Mouse (Mus musculus) frontal cortex, postnatal 10 days (tissue): ENCODE results near the gene Mrpl24.
"Not testable (repeated sequence)": the region's sequence is repeated elsewhere in the genome, so short reads cannot be mapped to it uniquely, and the experiment has no call there.

Experiments used
- DNase-seq, 2 experiments: peaks; one replicate each; pipeline ENCODE4 v3.0.0; 2022; ENCODE audit warnings: low spot score in 2 of 2, mixed read lengths in 1 of 2

The Mrpl24 gene

DNA sequence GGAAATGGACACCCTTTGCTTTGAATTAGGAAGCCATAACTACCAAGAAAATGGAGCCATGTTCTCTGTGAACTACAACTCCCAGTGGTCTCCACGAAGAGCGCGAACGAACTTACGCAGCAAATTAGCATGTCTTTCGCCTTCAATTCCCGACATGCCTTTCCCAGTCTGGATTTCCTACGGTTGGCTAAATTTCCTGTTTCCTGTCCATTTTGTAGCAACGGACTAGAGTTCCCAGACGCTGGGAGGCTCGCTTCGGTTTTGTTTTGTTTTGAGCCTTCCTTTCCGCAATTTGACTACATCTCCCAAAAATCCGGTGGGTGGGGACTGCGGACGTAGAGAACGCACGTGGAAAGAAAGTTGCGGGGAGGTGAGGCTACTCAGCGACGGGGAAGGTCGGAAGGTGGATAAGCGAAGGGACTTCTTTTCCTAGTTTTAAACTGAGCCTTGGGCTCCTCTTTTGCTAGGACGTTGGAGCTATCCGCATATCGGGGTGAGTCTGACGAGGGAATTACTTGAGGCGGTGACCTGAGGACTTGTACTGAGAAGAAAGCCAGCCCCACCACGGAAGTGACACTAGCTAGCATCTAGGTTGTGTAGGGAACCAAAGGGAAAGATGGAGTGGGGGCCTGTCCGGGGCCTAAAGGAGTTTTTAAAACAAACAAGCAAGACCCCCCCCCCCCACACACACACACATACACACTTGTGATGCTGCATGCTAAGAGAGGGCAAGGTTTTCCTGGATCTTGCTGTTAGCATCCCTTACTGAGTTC lies at the start of gene Mrpl24:
TSS of gene Mrpl24 (plus strand) at position 171 of the 773 bp plus-strand sequence.
- DNase-seq, result peak; percentile 78 to 83

DNA sequence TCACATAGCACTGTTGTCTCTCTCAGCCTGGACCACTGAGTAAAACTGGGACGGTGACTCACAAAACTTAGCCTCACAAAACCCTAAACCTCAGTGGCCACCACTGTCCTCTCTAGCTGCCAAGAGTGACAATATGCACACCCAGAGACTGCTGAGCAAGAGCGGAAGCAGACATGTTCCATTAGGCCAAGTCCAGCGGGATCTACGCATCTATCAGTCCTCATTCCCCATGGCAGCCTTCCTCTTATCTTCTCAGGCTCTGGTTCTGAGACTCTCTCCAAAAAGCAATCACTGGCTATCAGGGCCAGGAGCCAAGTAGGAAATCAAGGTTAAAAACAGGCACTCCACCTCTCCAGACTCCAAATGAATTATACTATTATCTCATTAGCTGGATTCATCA lies 41.6 kb upstream of the Mrpl24 start:
- DNase-seq, result no peak

DNA sequence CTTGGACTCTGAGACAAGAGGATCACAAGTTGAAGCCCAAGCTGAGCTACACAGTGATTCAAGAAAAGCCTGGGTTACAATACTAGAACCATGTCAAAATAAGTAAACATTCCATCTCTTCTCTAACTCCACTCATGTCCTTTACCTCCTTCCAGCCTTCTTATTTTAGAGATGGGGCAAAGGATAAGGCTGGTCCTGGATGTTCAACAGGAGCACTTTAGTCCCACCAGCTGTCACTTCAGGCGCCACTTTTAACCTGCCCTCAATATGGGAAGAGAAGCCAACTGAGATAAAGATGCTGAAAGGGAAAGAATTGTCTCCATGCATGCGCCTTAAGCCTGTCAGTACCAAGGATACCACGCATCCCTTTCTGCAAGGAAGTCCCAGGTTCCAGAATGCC lies 35.0 kb upstream of the Mrpl24 start:
- DNase-seq, result no peak

DNA sequence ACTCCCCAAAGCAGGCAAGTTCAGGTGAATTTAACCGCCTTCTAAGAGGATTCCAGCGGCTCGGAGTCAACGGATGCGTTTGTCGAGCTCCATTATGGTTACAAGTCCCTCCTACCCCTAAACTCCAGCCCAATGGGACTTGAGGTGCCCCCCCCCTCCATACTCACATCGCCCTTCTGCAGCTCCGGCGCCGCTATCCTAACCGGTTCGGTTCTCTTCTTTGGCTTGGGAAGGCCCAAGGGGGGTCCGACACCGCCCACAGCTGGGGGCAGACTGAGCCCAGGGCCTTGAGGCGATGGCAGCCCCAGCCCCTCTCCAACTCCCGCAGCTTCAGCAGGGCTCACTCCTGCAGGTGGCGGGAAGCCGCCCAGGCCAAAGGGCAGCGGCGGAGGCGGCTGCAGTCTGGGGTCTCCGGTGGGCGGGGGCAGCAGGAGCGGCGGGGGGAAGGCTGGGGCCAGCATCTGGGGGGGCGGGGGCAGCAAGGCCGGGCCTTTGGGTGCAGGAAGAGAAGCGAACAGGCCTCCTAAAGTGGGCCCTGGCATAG lies 34.5 kb upstream of the Mrpl24 start:
- peak; percentile 56 to 57 for DNase-seq

DNA sequence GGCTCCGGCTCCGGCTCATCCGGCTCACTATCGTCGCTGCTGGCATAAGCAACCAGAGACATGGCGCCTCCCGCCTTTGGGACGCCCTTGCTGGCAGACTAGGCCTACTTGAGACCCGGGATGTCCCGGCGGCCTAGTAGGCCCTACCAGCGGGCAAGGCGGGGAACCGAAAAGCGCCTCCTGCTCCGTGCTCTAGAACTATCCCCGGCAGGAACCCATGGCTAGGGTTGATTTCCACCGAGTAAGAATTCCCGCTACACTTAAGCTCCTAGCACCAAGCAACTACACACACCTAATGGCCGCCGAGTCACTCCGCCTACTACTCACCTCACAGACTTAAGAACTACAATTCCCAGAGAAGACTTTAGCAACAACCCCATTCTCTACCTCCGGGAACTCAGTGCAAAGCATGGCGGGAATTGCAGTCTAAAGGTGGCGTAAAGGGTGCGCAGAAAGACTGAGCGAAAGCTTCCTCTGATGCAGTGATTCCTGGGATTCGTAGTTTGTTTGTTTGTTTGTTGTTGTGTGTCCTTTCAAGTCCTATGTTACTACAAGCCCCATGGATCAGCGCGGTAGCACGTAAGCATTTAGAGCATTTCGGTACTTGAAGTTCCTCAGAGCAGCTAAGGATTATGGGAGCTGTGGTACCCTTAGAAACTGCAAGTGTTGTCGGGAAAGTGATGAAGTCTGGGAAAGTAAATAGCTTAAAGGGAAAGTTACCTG lies 33.9 kb upstream of the Mrpl24 start, which contains the start of gene Prcc:
TSS of gene Prcc (minus strand) at position 328 of the 723 bp plus-strand sequence.
- DNase-seq, result peak; percentile 90 to 96

DNA sequence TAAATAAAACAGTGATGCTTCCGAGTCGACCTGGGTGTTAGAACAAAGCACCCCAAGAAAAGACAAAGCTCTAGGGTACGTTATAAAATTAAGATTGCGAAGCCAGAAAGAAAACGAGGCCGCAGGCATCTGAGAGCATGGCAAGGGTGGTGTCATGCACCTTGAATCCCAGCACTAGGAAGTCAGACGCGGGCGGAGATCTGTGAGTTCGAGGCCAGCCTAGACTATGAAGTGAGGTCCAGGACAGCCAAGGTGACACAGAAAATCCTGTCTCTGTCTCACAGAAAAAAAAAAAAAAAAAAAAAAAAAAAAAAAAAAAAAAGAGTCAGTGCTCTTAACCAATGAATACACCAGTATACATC lies 33.3 kb upstream of the Mrpl24 start:
- DNase-seq, result peak in 1 of 2 experiments; percentile 57

DNA sequence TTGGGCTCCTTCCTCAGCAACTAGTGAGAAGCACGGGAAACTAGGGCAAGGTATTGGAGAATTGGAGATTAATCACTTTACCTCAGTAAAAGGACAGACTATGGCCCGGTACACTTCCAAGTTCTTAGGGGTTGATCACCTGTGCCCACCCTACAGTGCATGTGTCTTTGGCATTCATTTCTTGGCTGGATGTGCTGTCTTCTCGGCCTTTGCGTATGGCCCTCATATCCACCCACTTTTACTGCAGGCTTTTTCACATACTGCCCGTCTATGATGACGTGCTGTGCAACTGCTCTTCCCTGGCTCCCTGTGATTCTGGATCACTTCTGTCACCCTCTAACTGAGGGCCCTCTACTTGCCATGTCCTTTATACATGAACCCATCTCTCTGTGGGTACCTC lies 32.9 kb upstream of the Mrpl24 start:
- no peak for DNase-seq

DNA sequence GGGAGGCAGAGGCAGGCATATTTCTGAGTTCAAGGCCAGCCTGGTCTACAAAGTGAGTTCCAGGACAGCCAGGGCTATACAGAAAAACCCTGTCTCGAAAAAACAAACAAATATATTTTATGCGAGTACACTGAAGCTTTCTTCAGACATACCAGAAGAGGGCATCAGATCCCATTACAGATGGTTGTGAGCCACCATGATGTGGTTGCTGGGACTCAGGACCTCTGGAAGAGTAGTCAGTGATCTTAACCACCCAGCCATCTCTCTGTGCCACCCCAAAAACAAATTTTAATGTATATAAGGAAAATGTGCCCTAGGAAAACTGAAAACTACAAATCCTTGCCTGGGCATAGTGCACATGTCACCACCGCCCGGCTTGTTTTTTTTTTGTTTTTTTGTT lies 31.9 kb upstream of the Mrpl24 start:
- DNase-seq, result not testable (repeated sequence)

DNA sequence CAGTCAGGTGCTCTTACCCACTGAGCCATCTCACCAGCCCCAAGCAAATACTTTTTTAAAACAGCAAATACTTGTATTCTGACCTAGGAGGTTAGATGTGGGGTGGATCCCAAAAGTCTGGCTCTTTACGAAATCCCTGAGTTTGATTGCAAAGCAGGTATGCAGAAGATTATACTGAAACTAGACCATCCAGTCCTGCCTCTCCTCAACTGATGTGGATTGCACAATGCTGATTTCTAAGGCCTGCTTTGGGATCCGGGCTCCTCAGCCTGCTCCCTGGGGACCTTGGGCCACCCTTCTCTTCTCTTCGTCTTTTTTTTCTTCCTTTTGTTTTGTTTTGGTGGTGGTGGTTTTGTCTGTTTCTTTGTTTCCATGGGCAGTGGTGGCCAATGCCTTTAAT lies 27.8 kb upstream of the Mrpl24 start:
- DNase-seq, result no peak

DNA sequence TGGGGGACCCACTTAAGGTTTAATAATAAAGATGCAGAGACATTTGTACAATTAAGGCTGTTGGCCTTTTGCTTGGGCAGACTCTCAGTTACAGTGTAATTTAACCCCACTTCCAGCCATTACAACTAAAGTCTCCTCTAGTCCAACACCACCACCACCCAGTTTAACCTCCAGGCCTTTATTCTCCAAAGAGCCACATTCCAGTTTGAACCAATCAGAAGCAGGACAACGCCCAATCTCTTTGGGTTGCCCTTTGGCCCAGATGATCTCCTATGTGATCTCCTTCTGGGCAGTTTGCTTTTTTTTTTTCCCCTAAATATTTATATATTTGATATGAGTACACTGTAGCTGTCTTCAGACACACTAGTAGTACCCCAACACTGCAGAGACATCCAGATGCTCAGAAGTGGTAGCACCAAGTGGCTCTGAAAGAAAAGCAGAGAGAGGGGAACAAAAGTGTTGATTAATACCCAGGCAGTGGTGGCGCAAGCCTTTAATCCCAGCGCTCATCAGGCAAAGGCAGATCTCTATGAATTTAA lies 25.9 kb upstream of the Mrpl24 start:
- no peak for DNase-seq

DNA sequence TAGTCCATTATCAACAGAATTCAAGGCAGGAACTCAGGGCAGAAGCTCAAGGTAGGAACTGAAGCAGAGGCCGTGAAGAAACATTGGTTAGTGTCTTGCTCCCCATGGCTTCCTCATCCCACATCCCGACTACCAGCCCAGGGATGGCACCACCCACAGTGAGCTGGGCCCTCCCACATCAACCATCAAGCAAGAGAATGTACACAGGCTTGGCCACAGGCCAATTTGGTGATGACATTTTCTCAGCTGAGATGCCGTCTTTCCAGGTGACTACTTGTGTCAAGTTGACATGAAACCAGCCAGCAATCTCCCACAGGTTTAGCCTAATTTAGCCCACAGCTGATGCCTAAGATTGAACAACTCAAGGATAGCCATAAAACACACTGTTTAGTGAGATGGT lies 20.0 kb upstream of the Mrpl24 start:
- no peak for DNase-seq

DNA sequence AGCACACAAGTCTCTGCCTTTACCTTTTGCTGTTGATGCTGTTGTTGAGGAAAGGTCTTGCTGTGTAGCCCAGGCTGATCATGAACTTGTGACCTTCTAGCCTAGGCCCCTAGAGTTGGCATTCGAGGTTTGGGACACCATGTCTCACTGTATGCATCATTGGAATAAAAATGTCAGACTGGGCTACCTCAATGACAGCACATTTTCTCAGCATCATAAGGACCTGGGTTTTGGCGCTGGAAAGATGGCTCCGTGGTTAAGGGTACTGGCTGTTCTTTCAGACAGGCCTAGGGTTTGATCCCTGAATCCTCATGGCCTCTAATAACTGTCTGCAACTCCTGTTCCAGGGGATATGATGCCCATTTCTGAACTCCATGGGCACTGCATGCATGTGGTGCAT lies 19.5 kb upstream of the Mrpl24 start:
- no peak for DNase-seq

DNA sequence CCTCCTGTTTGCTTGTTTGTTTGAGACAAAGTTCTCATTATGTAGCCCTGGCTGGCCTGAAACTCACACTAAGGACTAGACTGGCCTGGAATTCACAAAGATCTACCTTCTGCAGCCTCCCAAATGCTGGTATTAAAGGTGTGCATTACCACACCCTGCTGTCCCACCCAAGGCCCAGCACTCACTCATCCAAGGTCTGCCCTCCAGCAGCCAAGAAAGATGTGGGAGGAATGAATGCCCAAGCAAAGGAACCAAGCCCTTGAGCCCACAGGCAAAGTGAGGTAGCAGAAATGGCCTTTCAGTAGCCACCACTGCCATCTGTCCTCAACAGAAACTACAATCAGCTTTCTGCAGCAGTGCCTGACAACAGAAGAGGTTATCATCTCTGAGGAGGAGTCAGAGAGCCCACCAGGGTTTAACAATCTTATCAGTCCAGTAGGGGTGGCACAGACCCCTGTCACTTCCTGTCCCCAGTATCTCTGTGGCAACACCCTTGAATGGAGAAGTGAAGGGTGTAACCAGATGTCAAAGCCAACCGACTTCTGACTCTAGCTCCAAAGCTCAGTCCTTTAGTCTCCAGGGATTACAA lies 18.2 kb upstream of the Mrpl24 start:
- no peak for DNase-seq

DNA sequence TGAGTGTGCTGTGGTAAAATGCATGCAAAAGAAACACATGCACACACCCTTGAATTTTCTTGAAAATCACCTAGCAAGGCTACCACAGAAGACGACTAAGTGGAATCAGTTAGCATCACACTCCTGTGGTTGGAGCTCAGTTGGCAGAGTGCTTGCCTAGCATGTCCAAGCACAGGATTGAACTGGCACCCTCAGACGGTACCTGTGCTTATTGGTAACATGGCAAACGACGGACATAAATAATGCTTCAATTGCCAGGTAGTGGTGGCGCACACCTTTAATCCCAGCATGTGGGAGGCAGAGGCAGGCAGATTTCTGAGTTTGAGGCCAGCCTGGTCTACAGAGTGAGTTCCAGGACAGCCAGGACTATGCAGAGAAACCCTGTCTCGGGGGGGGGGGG lies 17.3 kb upstream of the Mrpl24 start:
- not testable (repeated sequence) for DNase-seq

DNA sequence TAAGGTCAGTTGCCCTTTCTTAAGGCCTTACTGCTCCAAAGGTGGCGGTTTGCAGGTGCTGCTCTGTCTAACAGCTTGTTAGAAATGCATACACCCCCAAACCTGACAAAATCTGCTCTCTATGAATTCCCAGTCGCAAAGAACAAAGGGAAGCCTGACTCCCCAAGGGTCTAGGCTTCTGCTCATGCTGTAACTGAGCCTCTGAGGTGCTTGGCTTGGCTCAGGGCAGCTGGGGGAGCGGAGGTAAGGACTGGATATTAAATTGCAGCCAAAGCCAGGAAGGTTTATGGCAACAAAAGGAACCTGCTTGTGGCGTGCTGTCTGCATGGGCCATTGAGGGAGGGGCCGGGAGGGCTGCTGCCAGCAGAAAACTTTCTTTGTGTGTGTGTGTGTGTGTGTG lies 15.5 kb upstream of the Mrpl24 start:
- DNase-seq, result no peak

DNA sequence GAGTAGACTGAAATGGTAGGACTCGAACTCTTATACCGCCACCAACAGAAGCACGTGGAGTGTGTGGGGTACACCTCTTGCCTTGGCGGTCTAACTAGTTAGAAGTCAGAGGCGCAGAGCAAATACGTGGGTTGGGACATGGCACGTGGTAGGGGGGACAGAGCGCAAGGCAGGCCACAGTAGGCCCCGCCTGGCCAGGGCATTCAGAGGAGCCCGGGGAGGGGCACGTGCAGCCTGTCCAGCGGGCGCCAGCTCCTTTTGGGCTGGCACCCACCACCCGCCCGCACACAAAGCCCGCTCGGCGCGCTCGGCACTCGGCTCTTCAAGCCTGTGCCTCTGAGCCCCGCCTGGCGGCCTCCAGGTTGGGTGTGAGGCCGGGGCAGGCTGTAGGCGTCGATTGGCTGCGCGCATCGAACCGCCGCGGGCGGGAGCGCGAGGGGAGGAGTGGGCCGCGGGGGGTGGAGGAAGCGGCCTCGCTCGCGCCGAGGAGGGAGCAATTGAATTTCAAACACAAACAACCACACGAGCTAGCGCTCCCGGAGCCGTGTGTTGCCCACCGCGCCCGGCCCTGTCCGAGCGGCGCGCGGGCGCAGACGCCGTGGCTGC lies 13.3 kb upstream of the Mrpl24 start, which contains the start of gene Hdgf:
TSS of gene Hdgf (plus strand) at position 442 of the 606 bp plus-strand sequence.
- DNase-seq, result peak; percentile 94

DNA sequence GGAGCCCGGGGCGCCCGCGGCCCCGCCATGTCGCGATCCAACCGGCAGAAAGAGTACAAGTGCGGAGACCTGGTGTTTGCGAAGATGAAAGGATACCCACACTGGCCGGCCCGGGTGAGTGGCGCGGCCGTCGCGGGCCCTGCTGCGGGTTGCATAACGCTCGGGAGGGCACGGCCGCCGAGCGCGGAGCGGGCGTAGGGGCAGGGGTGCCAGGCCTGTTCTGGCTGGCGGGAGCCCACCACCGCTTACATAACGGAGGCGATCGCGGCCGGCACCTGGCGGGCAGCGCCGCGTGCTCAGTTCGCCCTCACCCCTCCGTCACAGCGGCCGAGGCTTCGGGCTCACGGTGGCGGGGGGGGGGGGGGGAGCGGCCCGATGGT lies 12.7 kb upstream of the Mrpl24 start:
- peak in 1 of 2 experiments; percentile 57 for DNase-seq

DNA sequence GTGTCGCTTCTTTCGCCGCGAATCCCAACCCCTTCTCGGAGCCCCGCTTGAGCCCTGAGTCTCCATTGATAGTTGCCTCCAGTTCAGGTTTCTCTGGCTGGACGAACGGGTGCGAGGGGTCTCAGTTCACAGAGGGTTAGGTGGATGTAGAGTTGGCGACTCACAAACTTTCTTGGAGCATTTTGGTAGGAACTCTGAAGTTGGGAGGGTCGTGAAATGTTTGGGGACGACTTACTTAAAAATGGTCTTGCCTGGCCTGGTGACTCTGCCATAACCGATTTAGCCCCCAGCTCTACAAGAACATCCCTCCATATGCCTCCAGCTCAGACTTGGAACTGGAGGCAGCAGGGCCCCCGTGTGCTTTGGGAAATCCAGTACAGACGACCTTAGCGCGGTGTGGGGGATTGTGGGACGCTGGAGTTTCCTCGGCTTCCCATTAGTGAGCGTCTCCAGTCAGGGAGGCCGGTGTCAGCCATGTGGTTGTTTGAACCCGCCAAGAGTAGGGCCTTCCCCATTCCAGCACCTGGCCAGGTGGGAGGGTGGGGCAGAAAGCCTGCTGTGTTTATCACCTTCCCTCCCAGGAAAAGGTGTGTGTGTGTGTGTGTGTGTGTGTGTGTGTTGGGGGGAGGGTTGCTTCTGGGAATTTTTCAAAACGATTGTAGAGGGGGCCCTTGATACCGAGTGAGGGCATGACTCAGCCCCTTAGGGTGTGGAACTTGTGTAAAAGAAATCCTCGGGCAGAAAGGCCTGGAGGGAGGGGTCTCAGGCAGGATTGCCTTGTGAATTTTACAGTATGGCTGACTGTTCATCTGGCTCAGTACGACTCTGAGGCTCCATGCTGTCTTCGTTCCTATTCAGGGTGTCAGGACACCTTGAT lies 12.1 kb upstream of the Mrpl24 start:
- DNase-seq, result no peak

DNA sequence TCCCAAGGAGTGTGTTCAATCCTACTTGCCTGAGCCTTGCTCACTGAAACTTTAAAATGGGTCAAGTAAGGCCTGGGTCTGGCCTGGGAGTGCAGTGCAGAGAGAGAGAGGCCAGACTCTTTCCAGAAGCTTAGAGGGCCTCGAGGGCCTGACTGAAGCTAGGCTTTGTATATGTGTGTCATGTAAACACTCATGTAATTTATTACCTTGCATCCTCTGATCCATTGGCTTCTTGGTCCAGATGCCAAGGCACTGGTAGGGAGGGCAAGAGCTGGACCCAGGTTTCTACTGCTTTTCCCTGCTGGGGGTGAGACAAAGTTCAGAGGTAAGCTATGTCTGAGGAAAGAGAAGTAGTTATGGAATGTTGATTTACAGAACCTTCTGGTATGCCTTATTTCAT lies 11.4 kb upstream of the Mrpl24 start:
- DNase-seq, result no peak

DNA sequence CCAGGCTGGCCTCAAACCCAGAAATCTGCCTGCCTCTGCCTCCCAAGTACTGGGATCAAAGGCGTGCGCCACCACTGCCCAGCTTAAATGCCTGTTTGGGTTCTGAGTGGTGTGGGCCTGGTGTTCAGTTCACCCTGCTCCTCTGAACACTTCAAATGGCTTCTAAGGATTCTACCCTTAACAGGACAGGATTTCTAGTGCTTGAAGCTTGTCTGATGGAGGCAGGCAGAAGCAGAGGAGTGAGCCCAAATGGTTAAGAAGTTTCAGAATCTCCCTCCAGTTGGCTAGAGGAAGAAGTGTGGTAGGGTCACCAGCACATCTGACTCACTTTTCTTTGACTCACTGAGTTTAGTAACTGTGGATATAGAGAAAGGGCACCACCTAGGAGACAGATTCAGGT lies 9.9 kb upstream of the Mrpl24 start:
- DNase-seq, result no peak

DNA sequence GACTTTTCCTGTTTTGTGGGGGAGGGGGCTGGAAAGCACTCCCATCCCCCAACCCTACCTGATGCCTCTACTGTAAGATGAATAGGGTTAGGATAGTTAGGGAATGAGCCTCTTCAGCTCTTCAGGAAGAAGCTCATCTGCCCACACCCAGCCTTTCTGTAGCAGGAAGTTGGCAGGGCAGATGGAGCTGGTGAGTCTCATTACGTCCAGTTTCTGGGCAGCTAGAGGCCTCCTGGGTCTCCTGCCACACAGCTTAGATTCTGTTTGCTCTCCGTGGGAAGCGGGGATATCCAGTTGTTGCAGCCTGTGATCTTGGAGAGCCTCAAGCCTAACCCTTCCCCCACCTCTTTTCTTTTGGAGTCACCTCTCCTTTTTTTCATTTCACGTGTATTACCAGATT lies 9.4 kb upstream of the Mrpl24 start:
- DNase-seq, result no peak
